Mouse (Mus musculus) kidney, adult 2 months (tissue): ENCODE data around the gene 1700066M21Rik. TPM values are rescaled to one million over a fixed set of nuclear protein-coding genes. Genes with fewer than 3 reads are reported as not detected.

Source experiments
- DNase-seq: peaks from one replicate; pipeline ENCODE4 v3.0.0; 2021
- H3K27ac ChIP-seq: fragments of 200-500 bp; 2 replicates; pipeline ENCODE4 v1.5.1; 2012; ENCODE audit warnings: low read depth, low read length, control low read depth, inconsistent platforms; ENCODE audit not compliant: insufficient read depth
- H3K27me3 ChIP-seq: fragments of 200-500 bp; replicated peaks from 2 replicates; pipeline ENCODE4 v1.6.1; 2012; ENCODE audit warnings: mild to moderate bottlenecking, moderate library complexity, low read length, inconsistent platforms; ENCODE audit not compliant: control insufficient read depth, insufficient read depth
- H3K36me3 ChIP-seq: fragments of 200-500 bp; 2 replicates; pipeline ENCODE4 v1.6.1; 2012; ENCODE audit warnings: mild to moderate bottlenecking, moderate library complexity, low read length, inconsistent platforms; ENCODE audit not compliant: control insufficient read depth, insufficient read depth
- H3K4me1 ChIP-seq: fragments of 200-500 bp; 2 replicates; pipeline ENCODE4 v1.6.1; 2011; ENCODE audit warnings: low read length; ENCODE audit not compliant: control insufficient read depth, insufficient read depth
- H3K4me3 ChIP-seq: fragments of 200-500 bp; 2 replicates; pipeline ENCODE4 v1.5.1; 2011; ENCODE audit warnings: mild to moderate bottlenecking, low read depth, low read length, control low read depth; ENCODE audit not compliant: insufficient read depth
- CTCF ChIP-seq: fragments of 200-500 bp; conservative IDR thresholded peaks from 2 replicates; pipeline ENCODE4 v1.5.1; 2011; ENCODE audit warnings: low read depth, mild to moderate bottlenecking, control low read depth, low read length, moderate library complexity, mixed read lengths; ENCODE audit not compliant: insufficient read depth, insufficient read length
- POLR2A ChIP-seq: fragments of 200-500 bp; IDR thresholded peaks from one replicate; pipeline ENCODE4 v1.6.1; 2011; ENCODE audit warnings: low read depth, low read length, control low read depth
- WGBS: fragments of 180-500 bp; shearing (Covaris S2); methylation state at CpG from one replicate; pipeline ENCODE4 v1.1.7; 2018; 5-methylcytosine and 5-hydroxymethylcytosine counted together
- polyA plus RNA-seq: library from polyadenylated mRNA; depleted of rRNA; stranded (reverse); fragments of >200 nt; gene quantifications from 2 replicates; pipeline ENCODE4 v1.2.3, GENCODE M21; 2012; rRNA removed

1700066M21Rik gene
- polyA plus RNA-seq, 1 experiment = 2.8 TPM

DNA sequence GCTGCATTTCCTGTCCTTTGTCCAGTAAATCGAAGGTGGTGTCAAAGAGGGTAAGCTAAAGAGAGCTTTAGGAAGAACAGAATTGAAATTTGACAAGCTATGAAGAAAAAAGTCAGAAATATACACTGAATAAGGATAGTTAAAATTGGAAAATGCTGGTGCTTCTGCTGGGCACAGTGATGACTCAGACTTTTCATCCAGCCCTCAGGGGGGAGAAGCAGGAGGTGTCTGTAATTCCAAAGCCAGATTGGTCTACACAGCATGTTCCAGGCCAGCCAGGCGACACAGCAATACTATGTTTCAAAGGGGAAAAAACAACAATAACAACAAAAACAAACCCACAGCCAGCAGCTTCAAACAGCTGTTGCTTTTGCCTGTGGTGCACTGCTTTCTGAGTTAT, 36.0 kb downstream of the 1700066M21Rik start:
- 91% methylated on average over 2 of the region's 2 CpGs for WGBS
- Histone ChIP-seq H3K27me3 (no peaks in the 10 kb centered on the region), H3K27ac (no peak overlapping the region), H3K4me3 (no peak overlapping the region), H3K36me3 (peaks cover 4% of the 10 kb centered on the region), H3K4me1 (no peaks in the 10 kb centered on the region)
- TF ChIP-seq POLR2A = no peak
- TF ChIP-seq CTCF = no peak
- no peak for DNase-seq

DNA sequence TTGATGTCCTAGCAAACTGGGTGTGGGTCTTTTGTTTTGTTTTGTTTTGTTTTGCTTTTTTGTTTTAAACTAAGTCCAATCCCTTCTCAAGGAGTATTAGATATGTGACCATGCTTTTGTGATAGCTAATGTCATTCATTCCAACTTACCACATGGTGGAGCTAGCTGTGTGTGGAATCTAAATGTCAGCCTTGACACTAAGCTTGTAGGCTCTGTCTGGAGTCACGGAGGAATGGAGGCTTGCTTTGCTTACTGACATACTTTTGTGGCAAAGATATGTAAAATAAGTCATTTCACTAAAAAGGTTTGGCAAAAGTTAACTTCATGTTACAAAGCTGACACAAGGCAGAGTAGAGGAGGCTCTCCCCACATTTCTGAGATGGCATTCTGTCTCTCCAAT, 46.3 kb downstream of the 1700066M21Rik start:
- H3K36me3 ChIP-seq = no peaks in the 10 kb centered on the region
- no peaks in the 10 kb centered on the region for H3K27me3 ChIP-seq
- H3K4me3 ChIP-seq = no peak overlapping the region
- H3K27ac ChIP-seq = no peak overlapping the region
- TF ChIP-seq CTCF (peak; percentile 45), POLR2A (no peak)
- peak; percentile 38 for DNase-seq
- no peaks in the 10 kb centered on the region for H3K4me1 ChIP-seq
- 4% methylated on average over 1 of the region's 1 CpGs for WGBS

DNA sequence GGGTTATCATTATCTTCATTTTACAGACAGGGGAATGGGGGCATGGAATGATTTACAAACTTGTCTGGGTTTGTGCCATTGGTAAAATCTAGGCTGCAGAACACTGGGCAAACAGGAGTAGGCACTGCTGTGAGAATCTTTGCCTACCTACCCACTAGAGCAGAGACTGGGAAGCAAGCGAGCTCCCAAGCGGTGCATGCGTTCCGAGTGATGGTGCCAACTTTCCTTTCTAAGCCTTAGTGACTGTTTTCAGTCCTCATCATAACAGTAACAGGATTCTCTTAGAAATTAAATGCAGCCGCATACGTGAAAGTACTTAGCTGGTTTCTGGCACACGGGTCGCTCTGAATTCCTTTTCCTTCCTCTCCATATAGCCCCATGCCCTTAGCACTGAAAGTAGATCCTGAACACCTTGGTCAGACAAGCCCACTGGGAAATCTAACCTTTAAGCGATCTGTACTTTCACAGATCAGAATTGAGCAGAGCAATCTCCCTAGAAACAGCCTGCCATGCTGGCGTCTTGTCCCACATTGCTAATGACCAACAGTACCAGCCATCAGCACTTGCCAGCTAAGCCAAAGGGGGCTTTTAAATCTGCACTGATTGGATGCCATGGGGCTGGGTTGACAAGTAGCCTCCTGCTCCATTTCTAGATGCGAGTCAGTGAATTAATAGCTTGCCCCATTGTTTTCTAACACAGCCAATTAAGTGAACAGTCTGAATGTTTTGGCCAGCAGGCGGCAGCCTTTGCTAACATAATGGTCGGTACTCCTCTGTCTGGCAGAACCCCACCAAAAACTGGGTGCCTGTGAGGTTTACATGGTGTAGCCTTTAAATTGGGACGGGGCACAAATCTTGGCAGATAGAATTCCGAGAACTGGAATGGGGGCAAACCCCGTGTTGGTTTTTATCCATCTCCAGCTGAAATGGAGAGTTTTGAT, 51.2 kb downstream of the 1700066M21Rik start:
- Histone ChIP-seq H3K27ac (no peak overlapping the region), H3K27me3 (no peaks in the 10 kb centered on the region), H3K4me1 (no peaks in the 10 kb centered on the region), H3K36me3 (no peaks in the 10 kb centered on the region), H3K4me3 (no peak overlapping the region)
- 53% methylated on average over 16 of the region's 16 CpGs for WGBS
- DNase-seq = peak; percentile 86
- TF ChIP-seq POLR2A (no peak), CTCF (peak; percentile 83)

DNA sequence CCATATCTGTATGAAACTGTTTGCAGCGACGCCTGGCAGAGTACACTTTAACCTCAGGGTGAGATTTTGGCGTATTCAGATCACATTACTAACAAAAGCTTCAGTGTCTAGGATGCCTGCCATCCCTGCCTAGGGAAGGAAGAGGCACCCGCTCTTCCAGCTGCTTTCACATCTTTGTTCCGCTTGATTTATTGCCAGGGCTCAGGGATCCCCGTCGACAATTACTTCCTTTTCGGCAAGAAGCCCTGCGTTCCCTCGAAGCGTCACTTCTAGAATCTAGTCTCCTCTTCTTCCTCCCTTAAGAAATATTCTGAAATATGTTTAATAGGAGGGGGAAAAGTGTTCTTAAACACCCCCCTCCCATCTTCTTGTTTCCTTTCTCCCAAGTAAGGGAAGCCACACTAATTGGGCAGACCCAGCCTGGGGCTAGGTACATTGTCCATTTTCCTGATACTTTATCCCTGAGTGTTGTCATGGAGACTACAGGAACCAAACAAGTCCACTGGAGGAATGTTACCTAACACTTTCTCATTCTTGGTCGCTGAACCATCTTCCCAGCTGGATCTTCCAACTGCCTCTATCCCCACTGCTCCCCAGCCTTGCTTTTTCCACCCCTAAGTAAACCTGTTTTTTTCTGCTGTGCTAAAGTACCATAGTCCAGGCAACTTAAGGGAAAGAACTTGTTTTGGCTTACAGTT, 52.5 kb downstream of the 1700066M21Rik start:
- no peak for TF ChIP-seq POLR2A
- TF ChIP-seq CTCF = no peak

DNA sequence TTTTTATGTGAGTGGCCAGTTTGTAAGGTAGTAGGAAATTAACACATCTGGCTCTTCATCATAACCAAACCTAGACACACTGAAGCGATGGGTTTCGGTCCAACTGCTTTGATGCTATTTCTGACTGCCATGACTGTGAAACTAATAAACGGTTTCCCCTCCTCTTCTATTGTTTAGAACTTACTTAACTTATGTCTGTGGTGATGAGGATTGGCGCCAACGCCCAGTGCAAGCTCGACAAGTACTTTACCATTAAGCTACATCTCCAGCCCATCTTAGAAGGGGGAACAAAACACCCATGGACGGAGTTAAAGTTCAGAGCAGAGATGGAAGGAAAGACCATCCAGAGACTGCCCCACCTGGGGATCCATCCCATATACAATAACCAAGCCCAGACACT, 55.7 kb downstream of the 1700066M21Rik start:
- DNase-seq = no peak
- WGBS = 95% methylated on average over 7 of the region's 7 CpGs
- no peak overlapping the region for H3K4me3 ChIP-seq
- H3K36me3 ChIP-seq = no peaks in the 10 kb centered on the region
- TF ChIP-seq POLR2A (no peak), CTCF (no peak)
- no peak overlapping the region for H3K27ac ChIP-seq
- H3K27me3 ChIP-seq = no peaks in the 10 kb centered on the region
- H3K4me1 ChIP-seq = peaks cover 3% of the 10 kb centered on the region; the same call in 1 of the 2 replicates

More for the DNA sequence above, 52.5 kb downstream of the 1700066M21Rik start:
- WGBS = 3% methylated on average over 12 of the region's 12 CpGs
- Histone ChIP-seq H3K4me1 (no peaks in the 10 kb centered on the region), H3K4me3 (no peak overlapping the region), H3K27me3 (no peaks in the 10 kb centered on the region), H3K36me3 (no peaks in the 10 kb centered on the region), H3K27ac (no peak overlapping the region)
- DNase-seq = peak; percentile 52

Other genes starting within 250 kb of the 1700066M21Rik start
- gene Maip1, start 28.7 kb downstream of the 1700066M21Rik start, polyA plus RNA-seq = 6.0 and 7.3 TPM in 2 replicates
- 4.6 TPM in 2 replicates for gene Tyw5, start 29.5 kb downstream of the 1700066M21Rik start, polyA plus RNA-seq